Mouse (Mus musculus) cerebellum, adult 11 months (tissue): Measurements from ENCODE around the gene Olfr813.
"Not testable (repeated sequence)": the region's sequence is repeated elsewhere in the genome, so short reads cannot be mapped to it uniquely, and the experiment has no call there.

ENCODE experiments used
- DNase-seq: peaks from one replicate; pipeline ENCODE4 v3.0.0; 2022

Olfr813 gene

DNA sequence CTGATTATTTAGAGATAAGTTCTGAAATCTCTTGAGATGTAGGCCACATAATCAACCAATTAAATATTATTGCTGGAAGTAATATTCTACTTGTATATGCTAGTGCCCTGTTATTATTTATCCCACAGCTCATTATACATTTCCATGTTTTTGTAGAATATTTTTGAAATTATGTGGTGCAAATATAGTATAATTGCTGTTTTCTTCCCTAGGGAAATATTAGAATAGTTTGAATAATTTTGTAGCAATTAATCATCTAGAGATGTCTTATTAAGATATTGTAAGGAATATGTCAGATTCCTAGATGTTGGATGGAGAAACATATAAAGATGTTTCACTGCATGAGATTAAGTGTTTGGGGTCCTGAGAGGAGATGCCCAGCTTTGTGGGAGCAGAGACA is at the start of gene Olfr813:
Olfr813 (plus strand) TSS at position 301 of the 400 bp plus-strand sequence.
- DNase-seq: no peak

GRCm38 (mm10) chr10:129845994-129846393 is 9.2 kb upstream of the Olfr813 start, which contains the start of gene Olfr812:
Gene Olfr812, minus strand, starts transcription at chr10:129846094.
- DNase-seq: no peak

- no peak for DNase-seq
These were observed 7.8 kb upstream of the Olfr813 start for GRCm38 (mm10) chr10:129847343-129847742.

GRCm38 (mm10) chr10:129879751-129880150 is 24.6 kb downstream of the Olfr813 start, which contains the start of gene Olfr814:
Gene Olfr814, minus strand, starts transcription at chr10:129879851.
- DNase-seq: not testable (repeated sequence)

- DNase-seq: not testable (repeated sequence)
These were observed 30.3 kb downstream of the Olfr813 start for GRCm38 (mm10) chr10:129885496-129885895.

GRCm38 (mm10) chr10:129885934-129886333 is 30.8 kb downstream of the Olfr813 start:
- no peak for DNase-seq

GRCm38 (mm10) chr10:129905767-129906166 is 50.6 kb downstream of the Olfr813 start, which contains the start of gene Olfr815:
Gene Olfr815, minus strand, starts transcription at chr10:129905867.
- not testable (repeated sequence) for DNase-seq
